Mouse (Mus musculus) C2C12 (cell line): ENCODE results near the gene Ccdc34.

Experiments
- CTCF ChIP-seq: IDR thresholded peaks from one replicate; pipeline ENCODE4 v1.5.1; 2011; ENCODE audit not compliant: control insufficient read depth, insufficient read depth, insufficient read length
- MAX ChIP-seq: IDR thresholded peaks from one replicate; pipeline ENCODE4 v1.6.1; 2011; ENCODE audit warnings: mild to moderate bottlenecking, control low read depth

- TF ChIP-seq CTCF (no peak), MAX (no peak)
Observed at GRCm38 (mm10) chr2:110180316-110180670, 162.7 kb downstream of the Ccdc34 start.
